33 mouse cellular contexts compared by ENCODE assay signal in the genomic region with DNA sequence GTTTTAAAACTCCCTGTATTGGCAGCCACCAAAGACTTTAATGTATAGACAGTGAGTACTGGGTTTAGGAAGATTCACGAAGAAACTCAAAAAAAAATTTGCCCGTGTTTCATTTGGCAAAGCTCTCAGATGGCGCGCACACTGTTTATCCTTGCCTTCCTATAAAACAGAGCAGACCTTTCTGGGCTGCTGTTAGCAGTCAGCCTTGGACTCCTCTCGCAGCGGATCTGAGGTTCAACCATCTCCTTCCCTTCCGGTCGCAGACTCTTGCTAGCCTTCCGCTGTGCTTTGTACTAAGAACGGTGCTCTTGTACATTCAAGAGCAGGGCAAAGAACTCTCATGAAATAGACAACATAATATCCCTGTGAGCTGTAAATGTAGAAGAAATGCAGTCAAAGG. TPM values are rescaled to one million over a fixed set of nuclear protein-coding genes. Genes with fewer than 3 reads are reported as not detected.
DNase-seq lines count a peak whose midpoint lies in the region; ATAC-seq lines count a peak whose summit lies in the region.
"Had no signal": no experiment of that assay in that cellular context is flagged by ENCODE, and none has a peak within 500 bp of the region (broad histone marks: within the 10 kb centered on the region; RNA-seq: fewer than 3 reads in every experiment).

No protein-coding gene starts in this region.

- H3K9ac ChIP-seq in embryonic facial prominence, embryonic 13.5 days = no peak overlapping the region
- H3K9ac ChIP-seq in limb, embryonic 13.5 days = 0 out of 2 replicates have a peak overlapping the region, but pooled peaks have one; percentile 43
- no peak overlapping the region for H3K9ac ChIP-seq in midbrain, embryonic 14.5 days (replicated peaks; ENCODE audit: low read length)
- H3K9ac ChIP-seq in forebrain, embryonic 14.5 days (ENCODE audit: low read length) = no peak overlapping the region
- H3K9ac ChIP-seq: embryonic facial prominence, embryonic 12.5 days; forebrain, embryonic 13.5 days; forebrain, postnatal 0 days; heart, embryonic 13.5 days; hindbrain, embryonic 14.5 days had no signal

- no peaks in the 10 kb centered on the region for H3K9me3 ChIP-seq in embryonic facial prominence, embryonic 13.5 days
- no peaks in the 10 kb centered on the region for H3K9me3 ChIP-seq in embryonic facial prominence, embryonic 10.5 days
- no peaks in the 10 kb centered on the region for H3K9me3 ChIP-seq in limb, embryonic 10.5 days (replicated peaks)
- H3K9me3 ChIP-seq in limb, embryonic 13.5 days = no peaks in the 10 kb centered on the region
- no peaks in the 10 kb centered on the region for H3K9me3 ChIP-seq in midbrain, embryonic 14.5 days (ENCODE audit: control insufficient read depth, low read length)
- H3K9me3 ChIP-seq in forebrain, embryonic 14.5 days (replicated peaks; ENCODE audit: control insufficient read depth, low read length) = no peaks in the 10 kb centered on the region
- H3K9me3 ChIP-seq: embryonic facial prominence, embryonic 12.5 days; forebrain, embryonic 10.5 days; forebrain, embryonic 13.5 days; G1E; heart, embryonic 13.5 days had no signal

- no peaks in the 10 kb centered on the region for H3K27me3 ChIP-seq in embryonic facial prominence, embryonic 13.5 days
- H3K27me3 ChIP-seq in embryonic facial prominence, embryonic 10.5 days (replicated peaks; ENCODE audit: low read depth, poor library complexity, severe bottlenecking) = no peaks in the 10 kb centered on the region
- H3K27me3 ChIP-seq in limb, embryonic 10.5 days (ENCODE audit: low read depth, poor library complexity, severe bottlenecking) = peaks cover 33% of the 10 kb centered on the region
- no peaks in the 10 kb centered on the region for H3K27me3 ChIP-seq in limb, embryonic 13.5 days
- H3K27me3 ChIP-seq in midbrain, embryonic 14.5 days (ENCODE audit: control insufficient read depth, insufficient read depth, low read length) = no peaks in the 10 kb centered on the region
- no peaks in the 10 kb centered on the region for H3K27me3 ChIP-seq in forebrain, embryonic 14.5 days (replicated peaks; ENCODE audit: control insufficient read depth, insufficient read depth, low read length)
- H3K27me3 ChIP-seq: CH12.LX; embryonic facial prominence, embryonic 12.5 days; heart, embryonic 13.5 days had no signal

- no peaks in the 10 kb centered on the region for H3K36me3 ChIP-seq in embryonic facial prominence, embryonic 13.5 days
- H3K36me3 ChIP-seq in embryonic facial prominence, embryonic 10.5 days (replicated peaks) = no peaks in the 10 kb centered on the region
- no peaks in the 10 kb centered on the region for H3K36me3 ChIP-seq in limb, embryonic 10.5 days
- H3K36me3 ChIP-seq in limb, embryonic 13.5 days = no peaks in the 10 kb centered on the region
- no peaks in the 10 kb centered on the region for H3K36me3 ChIP-seq in midbrain, embryonic 14.5 days (ENCODE audit: control insufficient read depth, insufficient read depth, low read length)
- no peaks in the 10 kb centered on the region for H3K36me3 ChIP-seq in forebrain, embryonic 14.5 days (ENCODE audit: control insufficient read depth, insufficient read depth, low read length)
- H3K36me3 ChIP-seq: embryonic facial prominence, embryonic 12.5 days; forebrain, embryonic 10.5 days; G1E; heart, embryonic 13.5 days had no signal

- peaks cover 7% of the 10 kb centered on the region for H3K4me1 ChIP-seq in embryonic facial prominence, embryonic 13.5 days
- H3K4me1 ChIP-seq in embryonic facial prominence, embryonic 10.5 days = no peaks in the 10 kb centered on the region
- peaks cover 33% of the 10 kb centered on the region for H3K4me1 ChIP-seq in limb, embryonic 10.5 days
- peaks cover 23% of the 10 kb centered on the region for H3K4me1 ChIP-seq in limb, embryonic 13.5 days
- H3K4me1 ChIP-seq in midbrain, embryonic 14.5 days (ENCODE audit: control insufficient read depth, insufficient read depth, low read length) = no peaks in the 10 kb centered on the region
- no peaks in the 10 kb centered on the region for H3K4me1 ChIP-seq in forebrain, embryonic 14.5 days (ENCODE audit: control insufficient read depth, insufficient read depth, low read length)
- H3K4me1 ChIP-seq: embryonic facial prominence, embryonic 12.5 days; forebrain, embryonic 10.5 days; forebrain, embryonic 13.5 days; heart, embryonic 13.5 days had no signal

- 0 out of 2 replicates have a peak overlapping the region, but pooled peaks have one; percentile 12 for H3K27ac ChIP-seq in embryonic facial prominence, embryonic 13.5 days
- H3K27ac ChIP-seq in embryonic facial prominence, embryonic 10.5 days (replicated peaks) = no peak overlapping the region
- H3K27ac ChIP-seq in limb, embryonic 10.5 days = peak overlapping the region; percentile 46; the same call in 1 of the 2 replicates
- H3K27ac ChIP-seq in limb, embryonic 13.5 days = peak overlapping the region; percentile 90
- no peak overlapping the region for H3K27ac ChIP-seq in midbrain, embryonic 14.5 days (replicated peaks; ENCODE audit: low read depth, low read length)
- H3K27ac ChIP-seq in forebrain, embryonic 14.5 days (ENCODE audit: low read depth, low read length) = no peak overlapping the region
- H3K27ac ChIP-seq: embryonic facial prominence, embryonic 12.5 days; forebrain, embryonic 10.5 days; forebrain, embryonic 13.5 days; heart, embryonic 13.5 days; hindbrain, embryonic 14.5 days; hindbrain, postnatal 0 days had no signal

- H3K4me3 ChIP-seq in embryonic facial prominence, embryonic 13.5 days = no peak overlapping the region
- H3K4me3 ChIP-seq in embryonic facial prominence, embryonic 10.5 days = no peak overlapping the region
- no peak overlapping the region for H3K4me3 ChIP-seq in limb, embryonic 10.5 days
- H3K4me3 ChIP-seq in limb, embryonic 13.5 days = peak overlapping the region; percentile 25
- H3K4me3 ChIP-seq in midbrain, embryonic 14.5 days (replicated peaks; ENCODE audit: low read depth, low read length) = no peak overlapping the region
- H3K4me3 ChIP-seq in forebrain, embryonic 14.5 days (ENCODE audit: low read depth, low read length) = no peak overlapping the region
- H3K4me3 ChIP-seq: embryonic facial prominence, embryonic 12.5 days; forebrain, embryonic 10.5 days; forebrain, embryonic 13.5 days; heart, embryonic 13.5 days had no signal

- no peak for DNase-seq in embryonic facial prominence, embryonic 10.5 days (ENCODE audit: low spot score)
- peak; percentile 10 for DNase-seq in R1 (ENCODE audit: low read depth, low spot score)
- no peak for DNase-seq in limb, embryonic 10.5 days (ENCODE audit: low spot score)
- DNase-seq in midbrain, embryonic 14.5 days = no peak
- DNase-seq in lung, adult 18-20 months = no peak
- DNase-seq in forebrain, embryonic 14.5 days (ENCODE audit: low spot score) = no peak
- DNase-seq: adrenal gland, adult 2 months; adrenal gland, postnatal 14 days; B cell, adult 2 months; cerebellum, adult 11 months; cerebellum, adult 2 months; cerebellum, adult 9-11 months; cerebellum, postnatal 25 days; forebrain, postnatal 0 days; gastrocnemius, postnatal 10 days; gastrocnemius, postnatal 36 days; heart, postnatal 14 days; heart, postnatal 4 days; kidney, adult 11 months had no signal

- WGBS in embryonic facial prominence, embryonic 13.5 days = 76% methylated on average over 10 of the region's 10 CpGs
- WGBS in embryonic facial prominence, embryonic 10.5 days = 89% methylated on average over 10 of the region's 10 CpGs
- 77% methylated on average over 10 of the region's 10 CpGs for WGBS in limb, embryonic 10.5 days
- WGBS in limb, embryonic 13.5 days = 37% methylated on average over 10 of the region's 10 CpGs
- 91% methylated on average over 10 of the region's 10 CpGs for WGBS in midbrain, embryonic 14.5 days
- WGBS in forebrain, embryonic 14.5 days = 88% methylated on average over 10 of the region's 10 CpGs

- no peak for ATAC-seq in embryonic facial prominence, embryonic 13.5 days (ENCODE audit: insufficient number of reproducible peaks, insufficient read depth, low FRiP score, low TSS enrichment, low read depth)
- ATAC-seq in limb, embryonic 13.5 days (ENCODE audit: low FRiP score, low read depth) = peak; percentile 55
- no peak for ATAC-seq in midbrain, embryonic 14.5 days (ENCODE audit: low FRiP score, low TSS enrichment)
- ATAC-seq in forebrain, embryonic 14.5 days = no peak
- ATAC-seq: forebrain, embryonic 13.5 days; forebrain, postnatal 0 days; hindbrain, postnatal 0 days; inflammation-experienced regulatory T-cells, adult 6 months; Patski had no signal

- no peak overlapping the region for H3K4me2 ChIP-seq in embryonic facial prominence, embryonic 13.5 days
- H3K4me2 ChIP-seq in limb, embryonic 13.5 days (replicated peaks) = peak overlapping the region; percentile 61
- H3K4me2 ChIP-seq in midbrain, embryonic 14.5 days (ENCODE audit: low read length) = no peak overlapping the region
- no peak overlapping the region for H3K4me2 ChIP-seq in forebrain, embryonic 14.5 days (ENCODE audit: low read length)
- H3K4me2 ChIP-seq: embryonic facial prominence, embryonic 12.5 days; forebrain, embryonic 13.5 days; heart, embryonic 13.5 days; hindbrain, embryonic 14.5 days had no signal

RNA-seq across cellular contexts. Expression of a gene that starts 39.0 kb away (rescaled TPM):
- not detected in 2 replicates for polyA plus RNA-seq in embryonic facial prominence, embryonic 13.5 days (2015; fragmentation: Nextera tagmentation; extraction: Ambion mirVana)
- polyA plus RNA-seq in embryonic facial prominence, embryonic 10.5 days (2016; fragmentation: Nextera tagmentation; extraction: Ambion mirVana) = 0.05 and 0.08 TPM in 2 replicates
- 0.84 TPM in 1 of 2 replicates, not detected in the other for polyA plus RNA-seq in limb, embryonic 10.5 days (2016; fragmentation: Nextera tagmentation; extraction: Ambion mirVana)
- 2.3 and 3.2 TPM in 2 replicates for polyA plus RNA-seq in limb, embryonic 13.5 days (2015; fragmentation: Nextera tagmentation; extraction: Ambion mirVana)
- 1.2 and 1.7 TPM in 2 replicates for polyA plus RNA-seq in midbrain, embryonic 14.5 days (2014; fragmentation: Nextera tagmentation; extraction: Ambion mirVana)
- polyA plus RNA-seq in forebrain, embryonic 14.5 days (2014; fragmentation: Nextera tagmentation; extraction: Ambion mirVana) = not detected in 2 replicates
- polyA plus RNA-seq: adrenal gland, adult 2 months; forebrain, embryonic 10.5 days; forebrain, embryonic 13.5 days; forebrain, postnatal 0 days; G1E; heart, embryonic 13.5 days; heart, embryonic 16.5 days; inflammation-experienced regulatory T-cells, adult 6 months; Patski had no signal

RNA-seq across cellular contexts. Expression of a gene that starts 41.1 kb away (rescaled TPM):
- polyA plus RNA-seq in embryonic facial prominence, embryonic 13.5 days (2015; fragmentation: Nextera tagmentation; extraction: Ambion mirVana) = 36.9 and 39.8 TPM in 2 replicates
- 35.2 and 35.3 TPM in 2 replicates for polyA plus RNA-seq in embryonic facial prominence, embryonic 10.5 days (2016; fragmentation: Nextera tagmentation; extraction: Ambion mirVana)
- 26.5 and 35.1 TPM in 2 replicates for polyA plus RNA-seq in limb, embryonic 10.5 days (2016; fragmentation: Nextera tagmentation; extraction: Ambion mirVana)
- 53.2 and 55.4 TPM in 2 replicates for polyA plus RNA-seq in limb, embryonic 13.5 days (2015; fragmentation: Nextera tagmentation; extraction: Ambion mirVana)
- polyA plus RNA-seq in midbrain, embryonic 14.5 days (2014; fragmentation: Nextera tagmentation; extraction: Ambion mirVana) = 58.2 and 61.4 TPM in 2 replicates
- 33.3 and 48.8 TPM in 2 replicates for polyA plus RNA-seq in forebrain, embryonic 14.5 days (2014; fragmentation: Nextera tagmentation; extraction: Ambion mirVana)

RNA-seq across cellular contexts. Expression of a gene that starts 47.7 kb away (rescaled TPM):
- not detected in 2 replicates for polyA plus RNA-seq in embryonic facial prominence, embryonic 13.5 days (2015; fragmentation: Nextera tagmentation; extraction: Ambion mirVana)
- not detected in 2 replicates for polyA plus RNA-seq in embryonic facial prominence, embryonic 10.5 days (2016; fragmentation: Nextera tagmentation; extraction: Ambion mirVana)
- 9.3 and 17.8 TPM in 2 replicates for polyA plus RNA-seq in limb, embryonic 10.5 days (2016; fragmentation: Nextera tagmentation; extraction: Ambion mirVana)
- 48.5 and 55.5 TPM in 2 replicates for polyA plus RNA-seq in limb, embryonic 13.5 days (2015; fragmentation: Nextera tagmentation; extraction: Ambion mirVana)
- 0.11 TPM in 1 of 2 replicates, not detected in the other for polyA plus RNA-seq in midbrain, embryonic 14.5 days (2014; fragmentation: Nextera tagmentation; extraction: Ambion mirVana)
- not detected in 2 replicates for polyA plus RNA-seq in forebrain, embryonic 14.5 days (2014; fragmentation: Nextera tagmentation; extraction: Ambion mirVana)
- polyA plus RNA-seq: adrenal gland, adult 2 months; embryonic facial prominence, embryonic 12.5 days; forebrain, embryonic 10.5 days; forebrain, embryonic 13.5 days; forebrain, postnatal 0 days; G1E; heart, embryonic 13.5 days; heart, embryonic 16.5 days; hindbrain, embryonic 11.5 days; hindbrain, postnatal 0 days; inflammation-experienced regulatory T-cells, adult 6 months; Patski had no signal

RNA-seq across cellular contexts. Expression of a gene that starts 54.4 kb away (rescaled TPM):
- not detected in 2 replicates for polyA plus RNA-seq in embryonic facial prominence, embryonic 13.5 days (2015; fragmentation: Nextera tagmentation; extraction: Ambion mirVana)
- not detected in 2 replicates for polyA plus RNA-seq in embryonic facial prominence, embryonic 10.5 days (2016; fragmentation: Nextera tagmentation; extraction: Ambion mirVana)
- polyA plus RNA-seq in limb, embryonic 10.5 days (2016; fragmentation: Nextera tagmentation; extraction: Ambion mirVana) = 26.0 and 44.8 TPM in 2 replicates
- 59.3 and 67.1 TPM in 2 replicates for polyA plus RNA-seq in limb, embryonic 13.5 days (2015; fragmentation: Nextera tagmentation; extraction: Ambion mirVana)
- polyA plus RNA-seq in midbrain, embryonic 14.5 days (2014; fragmentation: Nextera tagmentation; extraction: Ambion mirVana) = not detected in 2 replicates
- not detected in 2 replicates for polyA plus RNA-seq in forebrain, embryonic 14.5 days (2014; fragmentation: Nextera tagmentation; extraction: Ambion mirVana)
- polyA plus RNA-seq: adrenal gland, adult 2 months; cerebellum, adult 2 months; embryonic facial prominence, embryonic 12.5 days; forebrain, embryonic 10.5 days; forebrain, embryonic 13.5 days; forebrain, postnatal 0 days; G1E; heart, embryonic 13.5 days; heart, embryonic 16.5 days; hindbrain, embryonic 11.5 days; hindbrain, embryonic 14.5 days; hindbrain, postnatal 0 days; inflammation-experienced regulatory T-cells, adult 6 months; Patski had no signal

RNA-seq across cellular contexts. Expression of a gene that starts 59.0 kb away (rescaled TPM):
- not detected in 2 replicates for polyA plus RNA-seq in embryonic facial prominence, embryonic 13.5 days (2015; fragmentation: Nextera tagmentation; extraction: Ambion mirVana)
- not detected in 2 replicates for polyA plus RNA-seq in embryonic facial prominence, embryonic 10.5 days (2016; fragmentation: Nextera tagmentation; extraction: Ambion mirVana)
- polyA plus RNA-seq in limb, embryonic 10.5 days (2016; fragmentation: Nextera tagmentation; extraction: Ambion mirVana) = 31.0 and 34.6 TPM in 2 replicates
- 19.1 TPM in 2 replicates for polyA plus RNA-seq in limb, embryonic 13.5 days (2015; fragmentation: Nextera tagmentation; extraction: Ambion mirVana)
- polyA plus RNA-seq in midbrain, embryonic 14.5 days (2014; fragmentation: Nextera tagmentation; extraction: Ambion mirVana) = not detected in 2 replicates
- not detected in 2 replicates for polyA plus RNA-seq in forebrain, embryonic 14.5 days (2014; fragmentation: Nextera tagmentation; extraction: Ambion mirVana)
- polyA plus RNA-seq: adrenal gland, adult 2 months; cerebellum, adult 2 months; embryonic facial prominence, embryonic 12.5 days; forebrain, embryonic 10.5 days; forebrain, embryonic 13.5 days; forebrain, postnatal 0 days; G1E; heart, embryonic 13.5 days; heart, embryonic 16.5 days; hindbrain, embryonic 11.5 days; hindbrain, embryonic 14.5 days; hindbrain, postnatal 0 days; Patski had no signal

Comparison
In these comparisons a context has a peak if more than half of its experiments do, and no peak if none do; other contexts are left out.
1. H3K27ac ChIP-seq: peak in embryonic facial prominence, embryonic 13.5 days (single experiment), limb, embryonic 10.5 days (single experiment) and limb, embryonic 13.5 days (single experiment); none in embryonic facial prominence, embryonic 10.5 days (single experiment), midbrain, embryonic 14.5 days (single experiment) and forebrain, embryonic 14.5 days (single experiment).